Mouse (Mus musculus): ENCODE results near the gene Bloc1s1. TPM values are rescaled to one million over a fixed set of nuclear protein-coding genes. Genes with fewer than 3 reads are reported as not detected.

Bloc1s1 gene
- polyA plus RNA-seq, 1 experiment: 92.7 TPM

GRCm38 (mm10) chr10:128899759-128900490, 23.9 kb downstream of the Bloc1s1 start:
- TF ChIP-seq CTCF (IDR thresholded peaks at IDR 0.05; ENCODE audit: control insufficient read depth, insufficient read depth, low read length): no peak
- TF ChIP-seq POLR2A (IDR thresholded peaks at IDR 0.05; ENCODE audit: borderline replicate concordance, control insufficient read depth, low read depth, low read length): no peak
- 44% methylated on average over 6 of the region's 6 CpGs for WGBS
- H3K4me1 ChIP-seq (ENCODE audit: control insufficient read depth, insufficient read depth, low read length): peaks cover 3% of the 10 kb centered on the region
- H3K4me3 ChIP-seq (replicated peaks; ENCODE audit: control insufficient read depth, low read depth, low read length): peak overlapping the region; percentile 61
- H3K27ac ChIP-seq (ENCODE audit: control insufficient read depth, insufficient read depth, low read depth, low read length, poor library complexity): peak overlapping the region; percentile 77

GRCm38 (mm10) chr10:128897501-128897900, 26.3 kb downstream of the Bloc1s1 start:
- H3K4me1 ChIP-seq (ENCODE audit: control insufficient read depth, insufficient read depth, low read length): peaks cover under 1% of the 10 kb centered on the region
- WGBS: 31% methylated on average over 1 of the region's 1 CpGs
- no peak overlapping the region for H3K4me3 ChIP-seq (replicated peaks; ENCODE audit: control insufficient read depth, low read depth, low read length)
- H3K27ac ChIP-seq (ENCODE audit: control insufficient read depth, insufficient read depth, low read depth, low read length, poor library complexity): no peak overlapping the region
- TF ChIP-seq POLR2A (IDR thresholded peaks at IDR 0.05; ENCODE audit: borderline replicate concordance, control insufficient read depth, low read depth, low read length): no peak
- no peak for TF ChIP-seq CTCF (IDR thresholded peaks at IDR 0.05; ENCODE audit: control insufficient read depth, insufficient read depth, low read length)

- no peaks in the 10 kb centered on the region; the same call in none of the 2 replicates for H3K4me1 ChIP-seq (ENCODE audit: control insufficient read depth, insufficient read depth, low read length)
- H3K27ac ChIP-seq (ENCODE audit: control insufficient read depth, insufficient read depth, low read depth, low read length, poor library complexity): no peak overlapping the region
- 18% methylated on average over 1 of the region's 1 CpGs for WGBS
- H3K4me3 ChIP-seq (replicated peaks; ENCODE audit: control insufficient read depth, low read depth, low read length): no peak overlapping the region
- no peak for TF ChIP-seq POLR2A (IDR thresholded peaks at IDR 0.05; ENCODE audit: borderline replicate concordance, control insufficient read depth, low read depth, low read length)
- no peak for TF ChIP-seq CTCF (IDR thresholded peaks at IDR 0.05; ENCODE audit: control insufficient read depth, insufficient read depth, low read length)
Observed at GRCm38 (mm10) chr10:128896807-128897206, 27.0 kb downstream of the Bloc1s1 start.

GRCm38 (mm10) chr10:128895952-128896693, 27.7 kb downstream of the Bloc1s1 start:
- Histone ChIP-seq H3K27ac (ENCODE audit: control insufficient read depth, insufficient read depth, low read depth, low read length, poor library complexity) (no peak overlapping the region), H3K4me3 (replicated peaks; ENCODE audit: control insufficient read depth, low read depth, low read length) (no peak overlapping the region), H3K4me1 (ENCODE audit: control insufficient read depth, insufficient read depth, low read length) (no peaks in the 10 kb centered on the region; the same call in 1 of the 2 replicates)
- 7% methylated on average over 17 of the region's 17 CpGs for WGBS
- TF ChIP-seq POLR2A (IDR thresholded peaks at IDR 0.05; ENCODE audit: borderline replicate concordance, control insufficient read depth, low read depth, low read length) (no peak), CTCF (IDR thresholded peaks at IDR 0.05; ENCODE audit: control insufficient read depth, insufficient read depth, low read length) (no peak)

- TF ChIP-seq CTCF (IDR thresholded peaks at IDR 0.05; ENCODE audit: control insufficient read depth, insufficient read depth, low read length): peak; percentile 22; the same call in 1 of the 2 replicates
- no peak for TF ChIP-seq POLR2A (IDR thresholded peaks at IDR 0.05; ENCODE audit: borderline replicate concordance, control insufficient read depth, low read depth, low read length)
- no peak overlapping the region for H3K27ac ChIP-seq (ENCODE audit: control insufficient read depth, insufficient read depth, low read depth, low read length, poor library complexity)
- peaks cover 2% of the 10 kb centered on the region; the same call in 1 of the 2 replicates for H3K4me1 ChIP-seq (ENCODE audit: control insufficient read depth, insufficient read depth, low read length)
- WGBS: under 1% methylated on average over 9 of the region's 9 CpGs
- no peak overlapping the region for H3K4me3 ChIP-seq (replicated peaks; ENCODE audit: control insufficient read depth, low read depth, low read length)
Observed at GRCm38 (mm10) chr10:128895437-128895836, 28.4 kb downstream of the Bloc1s1 start.

- no peak overlapping the region for H3K4me3 ChIP-seq (replicated peaks; ENCODE audit: control insufficient read depth, low read depth, low read length)
- H3K4me1 ChIP-seq (ENCODE audit: control insufficient read depth, insufficient read depth, low read length): peaks cover 2% of the 10 kb centered on the region
- 12% methylated on average over 9 of the region's 9 CpGs for WGBS
- H3K27ac ChIP-seq (ENCODE audit: control insufficient read depth, insufficient read depth, low read depth, low read length, poor library complexity): no peak overlapping the region
- TF ChIP-seq POLR2A (IDR thresholded peaks at IDR 0.05; ENCODE audit: borderline replicate concordance, control insufficient read depth, low read depth, low read length) (no peak), CTCF (IDR thresholded peaks at IDR 0.05; ENCODE audit: control insufficient read depth, insufficient read depth, low read length) (no peak)
Observed at GRCm38 (mm10) chr10:128892246-128892645, 31.6 kb downstream of the Bloc1s1 start.

- WGBS: 2% methylated on average over 71 of the region's 89 CpGs
- peaks cover 2% of the 10 kb centered on the region for H3K4me1 ChIP-seq (ENCODE audit: control insufficient read depth, insufficient read depth, low read length)
- TF ChIP-seq POLR2A (IDR thresholded peaks at IDR 0.05; ENCODE audit: borderline replicate concordance, control insufficient read depth, low read depth, low read length) (no peak), CTCF (IDR thresholded peaks at IDR 0.05; ENCODE audit: control insufficient read depth, insufficient read depth, low read length) (no peak)
- peak within 1 kb of the TSS; percentile 14; the same call in 1 of the 2 replicates for H3K27ac ChIP-seq (ENCODE audit: control insufficient read depth, insufficient read depth, low read depth, low read length, poor library complexity)
- H3K4me3 ChIP-seq (replicated peaks; ENCODE audit: control insufficient read depth, low read depth, low read length): peak within 1 kb of the TSS; percentile 80
Observed at GRCm38 (mm10) chr10:128891296-128892094, 32.3 kb downstream of the Bloc1s1 start, which contains the start of gene Gdf11. TSS of gene Gdf11 (minus strand) at chr10:128891718.

Data from bone marrow, adult 2 months (tissue).